ENCODE assay signal across 8 mouse cellular contexts in the genomic region with DNA sequence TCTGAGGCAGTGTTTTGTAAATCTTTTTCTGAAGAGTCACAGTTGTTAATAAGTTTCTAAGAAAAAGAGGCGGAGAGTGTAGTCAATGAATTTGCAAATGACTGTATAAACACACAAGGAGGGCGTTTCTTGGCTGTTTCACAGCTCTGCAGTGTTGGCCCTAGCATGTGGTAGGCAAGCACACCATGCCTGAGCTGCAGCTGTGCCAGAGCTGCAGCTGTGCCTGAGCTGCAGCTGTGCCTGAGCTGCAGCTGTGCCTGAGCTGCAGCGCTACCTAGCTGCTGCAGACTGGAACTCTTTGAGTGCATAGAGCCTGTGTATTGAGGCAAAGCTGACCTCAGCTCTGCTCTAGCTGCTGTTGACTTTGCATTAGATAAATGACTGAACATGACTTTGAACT. TPM values are rescaled to one million over a fixed set of nuclear protein-coding genes. Genes with fewer than 3 reads are reported as not detected.
A peak's percentile ranks its signal among the peaks of the same experiment; 100 is the strongest.
DNase-seq lines count a peak whose midpoint lies in the region; ATAC-seq and TF ChIP-seq lines count a peak whose summit lies in the region.

No protein-coding gene starts in this region.

- no peak for TF ChIP-seq POLR2A in myocyte (IDR thresholded peaks at IDR 0.05; ENCODE audit: insufficient read length, low read depth)

- peak; percentile 34 for DNase-seq in limb, embryonic 11.5 days (ENCODE audit: low spot score)
- DNase-seq in limb, embryonic 10.5 days (ENCODE audit: low spot score): no peak
- peak; percentile 20 for DNase-seq in forebrain, embryonic 14.5 days (ENCODE audit: low spot score)
- DNase-seq in kidney, postnatal 36 days: peak; percentile 67 to 84
- no peak for DNase-seq in left cerebral cortex, postnatal 10 days (ENCODE audit: extremely low spot score in 1 of 2, low spot score in 2 of 2)
- DNase-seq in layer of hippocampus, adult 8-10 months (ENCODE audit: low spot score in 2 of 2): no peak
- no peak for DNase-seq in layer of hippocampus, adult 9-10 months (ENCODE audit: low spot score)

- no peaks in the 10 kb centered on the region for H3K27me3 ChIP-seq in limb, embryonic 11.5 days (ENCODE audit: control insufficient read depth, insufficient read depth, low read length)
- H3K27me3 ChIP-seq in limb, embryonic 10.5 days (ENCODE audit: low read depth, poor library complexity, severe bottlenecking): no peaks in the 10 kb centered on the region
- no peaks in the 10 kb centered on the region for H3K27me3 ChIP-seq in forebrain, embryonic 14.5 days (replicated peaks; ENCODE audit: control insufficient read depth, insufficient read depth, low read length)
- no peaks in the 10 kb centered on the region for H3K27me3 ChIP-seq in myocyte (ENCODE audit: control insufficient read depth, insufficient read depth, insufficient read length)

- peak; percentile 39; the same call in 1 of the 2 replicates for ATAC-seq in limb, embryonic 11.5 days (ENCODE audit: insufficient number of reproducible peaks, low FRiP score, low TSS enrichment, low read depth)
- ATAC-seq in forebrain, embryonic 14.5 days: peak; percentile 40; the same call in 1 of the 2 replicates

- H3K9ac ChIP-seq in limb, embryonic 11.5 days (ENCODE audit: low read length): no peak overlapping the region
- no peak overlapping the region for H3K9ac ChIP-seq in forebrain, embryonic 14.5 days (ENCODE audit: low read length)

- no peaks in the 10 kb centered on the region for H3K36me3 ChIP-seq in limb, embryonic 11.5 days (ENCODE audit: control insufficient read depth, insufficient read depth, low read length)
- H3K36me3 ChIP-seq in limb, embryonic 10.5 days: no peaks in the 10 kb centered on the region
- no peaks in the 10 kb centered on the region for H3K36me3 ChIP-seq in forebrain, embryonic 14.5 days (ENCODE audit: control insufficient read depth, insufficient read depth, low read length)
- no peaks in the 10 kb centered on the region for H3K36me3 ChIP-seq in myocyte (ENCODE audit: control insufficient read depth, insufficient read depth)

- H3K9me3 ChIP-seq in limb, embryonic 11.5 days (ENCODE audit: control insufficient read depth, low read length): no peaks in the 10 kb centered on the region
- H3K9me3 ChIP-seq in limb, embryonic 10.5 days (replicated peaks): no peaks in the 10 kb centered on the region
- no peaks in the 10 kb centered on the region for H3K9me3 ChIP-seq in forebrain, embryonic 14.5 days (replicated peaks; ENCODE audit: control insufficient read depth, low read length)

- H3K4me2 ChIP-seq in limb, embryonic 11.5 days (ENCODE audit: low read depth, severe bottlenecking): no peak overlapping the region
- no peak overlapping the region for H3K4me2 ChIP-seq in forebrain, embryonic 14.5 days (ENCODE audit: low read length)
- H3K4me2 ChIP-seq in myocyte (ENCODE audit: low read depth): no peak overlapping the region

- H3K4me1 ChIP-seq in limb, embryonic 11.5 days (ENCODE audit: control insufficient read depth, insufficient read depth, low read length): no peaks in the 10 kb centered on the region
- H3K4me1 ChIP-seq in limb, embryonic 10.5 days: no peaks in the 10 kb centered on the region
- H3K4me1 ChIP-seq in forebrain, embryonic 14.5 days (ENCODE audit: control insufficient read depth, insufficient read depth, low read length): no peaks in the 10 kb centered on the region

- H3K4me3 ChIP-seq in limb, embryonic 11.5 days (ENCODE audit: low read depth, low read length): no peak overlapping the region
- H3K4me3 ChIP-seq in limb, embryonic 10.5 days: no peak overlapping the region
- no peak overlapping the region for H3K4me3 ChIP-seq in forebrain, embryonic 14.5 days (ENCODE audit: low read depth, low read length)
- H3K4me3 ChIP-seq in myocyte: no peak overlapping the region

- 31% methylated on average over 3 of the region's 3 CpGs for WGBS in limb, embryonic 11.5 days
- 38% methylated on average over 3 of the region's 3 CpGs for WGBS in limb, embryonic 10.5 days
- WGBS in forebrain, embryonic 14.5 days: 24% methylated on average over 3 of the region's 3 CpGs

- intact Hi-C loops in left cerebral cortex, postnatal 10 days (cut with DNase I): no loop called here

- no peak overlapping the region for H3K27ac ChIP-seq in limb, embryonic 11.5 days (replicated peaks; ENCODE audit: low read depth, low read length)
- H3K27ac ChIP-seq in limb, embryonic 10.5 days: no peak overlapping the region
- no peak overlapping the region for H3K27ac ChIP-seq in forebrain, embryonic 14.5 days (ENCODE audit: low read depth, low read length)

- no peak overlapping the region for H3ac ChIP-seq in myocyte (ENCODE audit: control insufficient read depth, insufficient read length)

- H3K79me2 ChIP-seq in myocyte (ENCODE audit: control insufficient read depth, insufficient read depth): no peaks in the 10 kb centered on the region

TF ChIP-seq in myocyte, 11 proteins besides CTCF, POLR2A, EP300 and RAD21:
- TF ChIP-seq TCF3 (IDR thresholded peaks at IDR 0.05; ENCODE audit: insufficient read length, low read depth): peak; percentile 97
- peak; percentile 59 to 98 (median 96) for TF ChIP-seq MYOG (IDR thresholded peaks at IDR 0.05; ENCODE audit: control insufficient read depth in 1 of 3, insufficient read depth in 1 of 3, insufficient read length in 2 of 3, low read depth in 2 of 3)
- TF ChIP-seq TCF12 (IDR thresholded peaks at IDR 0.05; ENCODE audit: insufficient read depth, poor library complexity, severe bottlenecking): peak; percentile 79
- TF ChIP-seq MYOD1 (IDR thresholded peaks at IDR 0.05; ENCODE audit: control insufficient read depth in 1 of 3, insufficient read length in 2 of 3, low read depth in 2 of 3): peak in 2 of 3 experiments; percentile 96 to 97
- TF ChIP-seq CEBPB (IDR thresholded peaks at IDR 0.05; ENCODE audit: insufficient read depth, poor library complexity, severe bottlenecking): no peak

RNA-seq across cellular contexts. Expression of a gene that starts 17.5 kb away (rescaled TPM):
- 0.21 and 0.45 TPM in 2 replicates for polyA plus RNA-seq in limb, embryonic 11.5 days (2014; fragmentation: Nextera tagmentation; extraction: Ambion mirVana)
- polyA plus RNA-seq in limb, embryonic 10.5 days (2016; fragmentation: Nextera tagmentation; extraction: Ambion mirVana): 0.20 TPM in 1 of 2 replicates, not detected in the other
- 0.37 and 0.42 TPM in 2 replicates for polyA plus RNA-seq in forebrain, embryonic 14.5 days (2014; fragmentation: Nextera tagmentation; extraction: Ambion mirVana)
- polyA plus RNA-seq in myocyte (2012; fragmentation: generic; extraction: Trizol): not detected
- total RNA-seq in left cerebral cortex, postnatal 10 days (2021): 1 to 10 TPM in 1 of 2 experiments, under 1 TPM in 1; 0.75 to 2.5 TPM
- total RNA-seq in layer of hippocampus, adult 8-10 months (2022): 1 to 10 TPM; 1.3 to 3.5 (median 2.7) TPM

RNA-seq across cellular contexts. Expression of a gene that starts 17.8 kb away (rescaled TPM):
- polyA plus RNA-seq in limb, embryonic 11.5 days (2014; fragmentation: Nextera tagmentation; extraction: Ambion mirVana): 6.8 and 8.5 TPM in 2 replicates
- 2.7 and 5.2 TPM in 2 replicates for polyA plus RNA-seq in limb, embryonic 10.5 days (2016; fragmentation: Nextera tagmentation; extraction: Ambion mirVana)
- 142 and 156 TPM in 2 replicates for polyA plus RNA-seq in forebrain, embryonic 14.5 days (2014; fragmentation: Nextera tagmentation; extraction: Ambion mirVana)
- polyA plus RNA-seq in myocyte (2012; fragmentation: generic; extraction: Trizol): 0.02 TPM
- total RNA-seq in left cerebral cortex, postnatal 10 days (2021): 100 to 1,000 TPM; 292 to 312 TPM
- total RNA-seq in layer of hippocampus, adult 8-10 months (2022): 100 to 1,000 TPM; 231 to 272 (median 251) TPM

Comparison
In these comparisons a context has a peak if more than half of its experiments do, and no peak if none do; other contexts are left out.
1. DNase-seq: peak in limb, embryonic 11.5 days (single experiment), forebrain, embryonic 14.5 days (single experiment) and kidney, postnatal 36 days (2 of 2); none in limb, embryonic 10.5 days (single experiment), left cerebral cortex, postnatal 10 days (0 of 2), layer of hippocampus, adult 8-10 months (0 of 2) and layer of hippocampus, adult 9-10 months (single experiment).
2. RNA of a gene that starts 17.8 kb away (polyA plus RNA-seq): 142 to 156 TPM in forebrain, embryonic 14.5 days; 6.8 to 8.5 TPM in limb, embryonic 11.5 days, 2.7 to 5.2 TPM in limb, embryonic 10.5 days and 0.02 TPM in myocyte (single experiment); every median in the first group is over 10 times any median in the second.